Mouse (Mus musculus) gastrocnemius, postnatal 10 days (tissue): ENCODE measurements around the gene Wdr62. TPM values are rescaled to one million over a fixed set of nuclear protein-coding genes. Genes with fewer than 3 reads are reported as not detected.
A peak's percentile ranks its signal among the peaks of the same experiment; 100 is the strongest.
"Not testable (repeated sequence)": the region's sequence is repeated elsewhere in the genome, so short reads cannot be mapped to it uniquely, and the experiment has no call there.

Experiments
- DNase-seq: peaks from one replicate; pipeline ENCODE4 v3.0.0; 2021; ENCODE audit warnings: mixed read lengths
- total RNA-seq, 2 experiments: library from RNA; stranded (reverse); gene quantifications; 2 replicates each; pipeline ENCODE4 v1.2.3; 2021

Gene Wdr62
- total RNA-seq, 2 experiments from 2014 or later, result 4.9 to 5.9 TPM

- DNase-seq, result no peak
Measured at GRCm38 (mm10) chr7:30265041-30265440, 15.2 kb downstream of the Wdr62 start.

- no peak for DNase-seq
Measured at GRCm38 (mm10) chr7:30251956-30252954, 28.0 kb downstream of the Wdr62 start.

- DNase-seq, result not testable (repeated sequence)
Measured at GRCm38 (mm10) chr7:30237374-30237773, 42.8 kb downstream of the Wdr62 start.

- no peak for DNase-seq
Measured at GRCm38 (mm10) chr7:30235625-30236024, 44.6 kb downstream of the Wdr62 start, which contains the start of gene Ovol3. TSS of gene Ovol3 (minus strand) at chr7:30235725.

- no peak for DNase-seq
Measured at GRCm38 (mm10) chr7:30235091-30235490, 45.1 kb downstream of the Wdr62 start.

GRCm38 (mm10) chr7:30234276-30234858 is 45.9 kb downstream of the Wdr62 start:
- DNase-seq, result no peak

- DNase-seq, result peak; percentile 39
Measured at GRCm38 (mm10) chr7:30233387-30233786, 46.8 kb downstream of the Wdr62 start.

- DNase-seq, result peak; percentile 61
Measured at GRCm38 (mm10) chr7:30232631-30233148, 47.5 kb downstream of the Wdr62 start.

GRCm38 (mm10) chr7:30231669-30232454 is 48.4 kb downstream of the Wdr62 start, which contains the start of the genes Polr2i and Tbcb:
TSS of gene Polr2i (plus strand) at chr7:30231948.
TSS of gene Tbcb (minus strand) at chr7:30232272.
- peak; percentile 98 for DNase-seq

GRCm38 (mm10) chr7:30231328-30231668 is 48.9 kb downstream of the Wdr62 start:
- DNase-seq, result peak; percentile 30

- DNase-seq, result no peak
Measured at GRCm38 (mm10) chr7:30224206-30224605, 56.0 kb downstream of the Wdr62 start.

- DNase-seq, result no peak
Measured at GRCm38 (mm10) chr7:30222205-30222604, 58.0 kb downstream of the Wdr62 start.

GRCm38 (mm10) chr7:30221433-30221832 is 58.8 kb downstream of the Wdr62 start:
- no peak for DNase-seq

- no peak for DNase-seq
Measured at GRCm38 (mm10) chr7:30220008-30220356, 60.2 kb downstream of the Wdr62 start.

- DNase-seq, result peak; percentile 41
Measured at GRCm38 (mm10) chr7:30219293-30220007, 60.8 kb downstream of the Wdr62 start.

- no peak for DNase-seq
Measured at GRCm38 (mm10) chr7:30217277-30217676, 62.9 kb downstream of the Wdr62 start.

- peak; percentile 87 for DNase-seq
Measured at GRCm38 (mm10) chr7:30216723-30217151, 63.5 kb downstream of the Wdr62 start.

GRCm38 (mm10) chr7:30215875-30216274 is 64.3 kb downstream of the Wdr62 start:
- DNase-seq, result no peak

- no peak for DNase-seq
Measured at GRCm38 (mm10) chr7:30213881-30214280, 66.3 kb downstream of the Wdr62 start.

GRCm38 (mm10) chr7:30211025-30211424 is 69.2 kb downstream of the Wdr62 start:
- DNase-seq, result no peak

GRCm38 (mm10) chr7:30206364-30206763 is 73.9 kb downstream of the Wdr62 start:
- DNase-seq, result not testable (repeated sequence)
